In the genomic region with DNA sequence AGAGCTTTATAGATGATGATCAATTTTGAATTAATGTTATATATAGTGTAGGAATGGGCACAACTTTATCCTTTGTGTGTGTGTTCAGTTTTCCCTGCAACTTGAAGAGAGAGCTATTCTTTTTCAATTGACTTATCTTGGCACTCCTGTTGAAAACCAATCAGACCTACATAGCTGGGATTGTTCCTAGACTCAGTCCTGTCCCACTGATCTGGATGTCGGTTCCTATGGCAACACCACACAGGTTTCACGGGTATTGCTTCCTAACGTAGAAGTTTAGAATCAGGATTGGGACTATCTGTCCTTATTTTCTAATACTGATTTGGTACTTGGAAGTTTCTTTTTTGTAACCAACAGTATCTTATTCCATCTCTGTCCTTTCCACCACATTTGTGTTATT, we compare ENCODE assay signal across 19 mouse cellular contexts.
"Had no signal": no experiment of that assay in that cellular context is flagged by ENCODE, and none has a peak within 500 bp of the region (broad histone marks: within the 10 kb centered on the region; RNA-seq: fewer than 3 reads in every experiment).

No protein-coding gene starts in this region.

- H3K4me2 ChIP-seq: limb, embryonic 12.5 days; limb, embryonic 15.5 days; liver, embryonic 11.5 days; lung, embryonic 14.5 days; neural tube, embryonic 12.5 days; neural tube, embryonic 15.5 days had no signal

- ATAC-seq: liver, postnatal 0 days; lung, postnatal 0 days had no signal

- H3K27me3 ChIP-seq: limb, embryonic 12.5 days; limb, embryonic 15.5 days; neural tube, embryonic 12.5 days; neural tube, embryonic 15.5 days had no signal

- H3K9me3 ChIP-seq: limb, embryonic 12.5 days; limb, embryonic 15.5 days; neural tube, embryonic 12.5 days; neural tube, embryonic 15.5 days had no signal

- DNase-seq: kidney, adult 18-20 months; kidney, adult 9 months; kidney, postnatal 14 days; kidney, postnatal 4 days; left cerebral cortex, postnatal 4 days; liver, postnatal 0 days; lung, embryonic 14.5 days; retina, postnatal 1 day; right cerebral cortex, postnatal 25 days; thymus, adult 18-20 months; thymus, postnatal 36 days had no signal

- H3K27ac ChIP-seq: limb, embryonic 12.5 days; limb, embryonic 15.5 days; liver, embryonic 14.5 days; macrophage; neural tube, embryonic 12.5 days; neural tube, embryonic 15.5 days had no signal

- H3K36me3 ChIP-seq: limb, embryonic 12.5 days; limb, embryonic 15.5 days; neural tube, embryonic 12.5 days; neural tube, embryonic 15.5 days had no signal

- H3K4me1 ChIP-seq: limb, embryonic 15.5 days had no signal

- H3K9ac ChIP-seq: limb, embryonic 12.5 days; limb, embryonic 15.5 days; liver, embryonic 14.5 days; liver, postnatal 0 days; lung, embryonic 14.5 days; neural tube, embryonic 12.5 days; neural tube, embryonic 15.5 days had no signal

- H3K4me3 ChIP-seq: limb, embryonic 12.5 days; limb, embryonic 15.5 days; neural tube, embryonic 12.5 days; neural tube, embryonic 15.5 days had no signal
